Mouse (Mus musculus) midbrain, embryonic 10.5 days (tissue): ENCODE measurements around the gene Olfr503. TPM values are rescaled to one million over a fixed set of nuclear protein-coding genes. Genes with fewer than 3 reads are reported as not detected.
"Not testable (repeated sequence)": the region's sequence is repeated elsewhere in the genome, so short reads cannot be mapped to it uniquely, and the experiment has no call there.

Experiments
- DNase-seq: peaks from one replicate; pipeline ENCODE4 v3.0.0-alpha.2; 2017; ENCODE audit warnings: low spot score
- H3K27ac ChIP-seq: fragments of 300-500 bp; sonication (generic); replicated peaks from 2 replicates; pipeline ENCODE4 v1.5.1; 2016; ENCODE audit warnings: mild to moderate bottlenecking
- H3K27me3 ChIP-seq: fragments of 300-500 bp; sonication (generic); 2 replicates; pipeline ENCODE4 v1.6.1; 2016; ENCODE audit warnings: low read depth, mild to moderate bottlenecking; ENCODE audit not compliant: poor library complexity, severe bottlenecking
- H3K36me3 ChIP-seq: fragments of 300-500 bp; sonication (generic); 2 replicates; pipeline ENCODE4 v1.6.1; 2016; ENCODE audit warnings: mild to moderate bottlenecking, moderate library complexity
- H3K4me1 ChIP-seq: fragments of 300-500 bp; sonication (generic); 2 replicates; pipeline ENCODE4 v1.6.1; 2016
- H3K4me3 ChIP-seq: fragments of 300-500 bp; sonication (generic); 2 replicates; pipeline ENCODE4 v1.5.1; 2016; ENCODE audit warnings: mild to moderate bottlenecking, moderate library complexity
- H3K9me3 ChIP-seq: fragments of 300-500 bp; sonication (generic); replicated peaks from 2 replicates; pipeline ENCODE4 v1.6.1; 2016; ENCODE audit warnings: mild to moderate bottlenecking
- WGBS: fragments of 180-500 bp; shearing (Covaris S2); methylation state at CpG from one replicate; pipeline ENCODE4 v1.1.7; 2016; 5-methylcytosine and 5-hydroxymethylcytosine counted together
- polyA plus RNA-seq: library from polyadenylated mRNA; unstranded; fragments of >200 nt; fragmentation: Nextera tagmentation; extraction: Ambion mirVana; gene quantifications from 2 replicates; pipeline ENCODE4 v1.2.1, GENCODE M21; 2016

The Olfr503 gene
- not detected in 2 replicates for polyA plus RNA-seq

- not testable (repeated sequence) for H3K36me3 ChIP-seq, H3K9me3 ChIP-seq, H3K4me1 ChIP-seq, H3K4me3 ChIP-seq, H3K27ac ChIP-seq, DNase-seq, H3K27me3 ChIP-seq
- 74% methylated on average over 1 of the region's 1 CpGs for WGBS
Measured at GRCm38 (mm10) chr7:108544227-108544626, at the start of gene Olfr503. Gene Olfr503 (plus strand): TSS chr7:108544527.

- Histone ChIP-seq H3K27me3 (no peaks in the 10 kb centered on the region), H3K9me3 (peaks cover 4% of the 10 kb centered on the region; the same call in 1 of the 2 replicates), H3K4me3 (no peak within 1 kb of the TSS), H3K4me1 (no peaks in the 10 kb centered on the region), H3K27ac (no peak within 1 kb of the TSS), H3K36me3 (no peaks in the 10 kb centered on the region)
- DNase-seq: no peak
- 76% methylated on average over 1 of the region's 1 CpGs for WGBS
Measured at GRCm38 (mm10) chr7:108524965-108525364, 19.4 kb upstream of the Olfr503 start, which contains the start of gene Olfr502. Gene Olfr502 (minus strand): TSS chr7:108525065.

GRCm38 (mm10) chr7:108542416-108542815, 1.9 kb upstream of the Olfr503 start:
- Histone ChIP-seq H3K27me3 (no peaks in the 10 kb centered on the region), H3K9me3 (no peaks in the 10 kb centered on the region), H3K36me3 (no peaks in the 10 kb centered on the region), H3K27ac (no peak overlapping the region), H3K4me3 (no peak overlapping the region), H3K4me1 (no peaks in the 10 kb centered on the region)
- WGBS: 84% methylated on average over 13 of the region's 13 CpGs
- no peak for DNase-seq

GRCm38 (mm10) chr7:108565693-108566092, 21.4 kb downstream of the Olfr503 start, which contains the start of gene Olfr504:
Gene Olfr504 (minus strand): TSS chr7:108565793.
- 83% methylated on average over 1 of the region's 1 CpGs for WGBS
- no peak within 1 kb of the TSS for H3K4me3 ChIP-seq
- H3K36me3 ChIP-seq: no peaks in the 10 kb centered on the region
- no peak within 1 kb of the TSS for H3K27ac ChIP-seq
- H3K27me3 ChIP-seq: no peaks in the 10 kb centered on the region
- peaks cover 5% of the 10 kb centered on the region for H3K9me3 ChIP-seq
- DNase-seq: no peak
- H3K4me1 ChIP-seq: no peaks in the 10 kb centered on the region

- Histone ChIP-seq H3K4me1 (no peaks in the 10 kb centered on the region), H3K36me3 (no peaks in the 10 kb centered on the region), H3K4me3 (no peak overlapping the region), H3K9me3 (no peaks in the 10 kb centered on the region), H3K27ac (no peak overlapping the region), H3K27me3 (no peaks in the 10 kb centered on the region)
- DNase-seq: no peak
- 89% methylated on average over 1 of the region's 1 CpGs for WGBS
Measured at GRCm38 (mm10) chr7:108589797-108590196, 45.5 kb downstream of the Olfr503 start.

Other genes starting within 250 kb of the Olfr503 start
- gene Olfr491, start 231.1 kb upstream of the Olfr503 start, polyA plus RNA-seq: not detected in 2 replicates
- not detected in 2 replicates for gene Olfr492, start 220.9 kb upstream of the Olfr503 start, polyA plus RNA-seq
- gene Olfr493, start 197.5 kb upstream of the Olfr503 start, polyA plus RNA-seq: not detected in 2 replicates
- not detected in 2 replicates for gene Olfr494, start 179.2 kb upstream of the Olfr503 start, polyA plus RNA-seq
- gene Olfr495, start 151.4 kb upstream of the Olfr503 start, polyA plus RNA-seq: not detected in 2 replicates
- not detected in 2 replicates for gene Olfr497, start 124.1 kb upstream of the Olfr503 start, polyA plus RNA-seq
- gene Olfr498, start 79.2 kb upstream of the Olfr503 start, polyA plus RNA-seq: not detected in 2 replicates
- gene Olfr502, start 19.5 kb upstream of the Olfr503 start, polyA plus RNA-seq: not detected in 2 replicates
- gene Olfr504, start 21.3 kb downstream of the Olfr503 start, polyA plus RNA-seq: not detected in 2 replicates
- not detected in 2 replicates for gene Olfr506, start 66.3 kb downstream of the Olfr503 start, polyA plus RNA-seq
- not detected in 2 replicates for gene Olfr507, start 77.3 kb downstream of the Olfr503 start, polyA plus RNA-seq
- not detected in 2 replicates for gene Olfr508, start 85.5 kb downstream of the Olfr503 start, polyA plus RNA-seq
- not detected in 2 replicates for gene Olfr509, start 107.4 kb downstream of the Olfr503 start, polyA plus RNA-seq
- not detected in 2 replicates for gene Olfr510, start 121.9 kb downstream of the Olfr503 start, polyA plus RNA-seq
- gene Olfr512, start 168.8 kb downstream of the Olfr503 start, polyA plus RNA-seq: not detected in 2 replicates
- not detected in 2 replicates for gene Olfr513, start 206.4 kb downstream of the Olfr503 start, polyA plus RNA-seq